Mouse (Mus musculus) embryonic facial prominence, embryonic 14.5 days (tissue): ENCODE data around the gene Vmn1r138. TPM values are rescaled to one million over a fixed set of nuclear protein-coding genes. Genes with fewer than 3 reads are reported as not detected.
"Not testable (repeated sequence)": the region's sequence is repeated elsewhere in the genome, so short reads cannot be mapped to it uniquely, and the experiment has no call there.

Experiments used
- ATAC-seq: fragments of 200-750 bp; cut with Nextera tagmentation; 2 replicates; pipeline ENCODE4 v1.8.0; 2017; ENCODE audit warnings: low read depth, moderate number of reproducible peaks, moderate TSS enrichment
- DNase-seq: peaks from one replicate; pipeline ENCODE4 v3.0.0-alpha.2; 2015; ENCODE audit warnings: low spot score
- H3K27ac ChIP-seq: fragments of 300-500 bp; sonication (generic); replicated peaks from 2 replicates; pipeline ENCODE4 v1.5.1; 2014; ENCODE audit warnings: low read depth, mild to moderate bottlenecking, low read length, moderate library complexity
- H3K27me3 ChIP-seq: fragments of 300-500 bp; sonication (generic); replicated peaks from 2 replicates; pipeline ENCODE4 v1.6.1; 2014; ENCODE audit warnings: low read length; ENCODE audit not compliant: control insufficient read depth, insufficient read depth
- H3K36me3 ChIP-seq: fragments of 300-500 bp; sonication (generic); 2 replicates; pipeline ENCODE4 v1.6.1; 2014; ENCODE audit warnings: low read length, mixed read lengths; ENCODE audit not compliant: control insufficient read depth, insufficient read depth
- H3K4me1 ChIP-seq: fragments of 300-500 bp; sonication (generic); 2 replicates; pipeline ENCODE4 v1.6.1; 2014; ENCODE audit warnings: antibody characterized with exemption, low read length; ENCODE audit not compliant: control insufficient read depth, insufficient read depth
- H3K4me2 ChIP-seq: fragments of 300-500 bp; sonication (generic); 2 replicates; pipeline ENCODE4 v1.6.1; 2014; ENCODE audit warnings: low read depth, mild to moderate bottlenecking, low read length, moderate library complexity, mixed read lengths
- H3K4me3 ChIP-seq: fragments of 300-500 bp; sonication (generic); 2 replicates; pipeline ENCODE4 v1.5.1; 2014; ENCODE audit warnings: low read depth, mild to moderate bottlenecking, low read length
- H3K9ac ChIP-seq: fragments of 300-500 bp; sonication (generic); 2 replicates; pipeline ENCODE4 v1.6.1; 2014; ENCODE audit warnings: low read depth, mild to moderate bottlenecking, low read length, moderate library complexity, mixed read lengths
- H3K9me3 ChIP-seq: fragments of 300-500 bp; sonication (generic); 2 replicates; pipeline ENCODE4 v1.6.1; 2016; ENCODE audit warnings: low read length; ENCODE audit not compliant: control insufficient read depth
- WGBS: fragments of 180-500 bp; shearing (Covaris S2); extraction: QIAGEN DNeasy Blood & Tissue Kit; methylation state at CpG from one replicate; pipeline ENCODE4 v1.1.7; 2014; 5-methylcytosine and 5-hydroxymethylcytosine counted together
- polyA plus RNA-seq: library from polyadenylated mRNA; unstranded; fragments of >200 nt; fragmentation: Nextera tagmentation; extraction: Ambion mirVana; gene quantifications from 2 replicates; pipeline ENCODE4 v1.2.1, GENCODE M21; 2014

Vmn1r138 gene
- polyA plus RNA-seq: not detected in 2 replicates

DNA sequence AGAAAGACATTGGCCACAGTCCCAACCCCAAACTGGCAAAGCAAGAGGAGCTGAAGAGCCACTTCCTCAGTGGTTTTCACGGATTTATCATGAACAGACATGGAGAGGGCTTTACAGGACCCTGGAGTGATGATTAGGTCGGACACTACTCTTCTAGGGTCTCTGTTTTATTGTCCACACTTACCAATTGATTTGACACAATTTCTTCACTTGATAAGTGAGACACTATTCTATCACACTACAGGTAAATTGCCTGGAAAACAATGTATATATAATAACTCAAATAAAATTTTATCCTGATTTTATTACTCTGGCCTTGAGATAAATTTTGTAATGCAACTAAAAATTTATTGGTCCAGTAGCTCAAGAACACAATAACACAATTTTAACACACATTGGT, at the start of gene Vmn1r138:
Gene Vmn1r138, minus strand, starts transcription at position 101 of the 400 bp plus-strand sequence.
- H3K27ac ChIP-seq, H3K27me3 ChIP-seq, H3K4me2 ChIP-seq, H3K4me3 ChIP-seq, H3K9me3 ChIP-seq, H3K36me3 ChIP-seq, H3K4me1 ChIP-seq, DNase-seq, ATAC-seq, H3K9ac ChIP-seq: not testable (repeated sequence)
- no CpG with 5 or more reads among the region's 2 CpGs for WGBS

DNA sequence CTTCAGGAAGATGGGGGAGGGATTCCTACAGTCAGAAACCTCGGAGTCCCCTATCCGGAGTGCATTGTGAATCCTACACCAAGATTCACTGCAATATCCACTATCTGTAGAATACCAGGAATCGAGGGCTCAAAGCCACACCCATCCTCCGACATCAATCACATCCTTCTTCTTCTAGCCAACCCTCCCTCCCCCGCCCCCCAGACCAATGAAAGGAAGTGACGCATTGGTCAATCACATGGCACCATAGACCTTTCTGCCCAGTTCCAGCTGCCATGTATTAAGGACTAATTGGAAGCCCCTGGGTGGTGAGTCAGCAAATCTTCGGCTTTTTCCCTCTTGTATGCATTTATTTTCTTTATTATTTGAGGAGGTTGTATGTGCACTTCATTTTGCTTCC, 40.1 kb upstream of the Vmn1r138 start, which contains the start of gene Vmn1r139:
Gene Vmn1r139, plus strand, starts transcription at position 301 of the 400 bp plus-strand sequence.
- not testable (repeated sequence) for H3K4me2 ChIP-seq, H3K4me3 ChIP-seq, ATAC-seq, DNase-seq, H3K4me1 ChIP-seq, H3K9ac ChIP-seq, H3K36me3 ChIP-seq, H3K9me3 ChIP-seq, H3K27ac ChIP-seq, H3K27me3 ChIP-seq
- no CpG with 5 or more reads among the region's 7 CpGs for WGBS

DNA sequence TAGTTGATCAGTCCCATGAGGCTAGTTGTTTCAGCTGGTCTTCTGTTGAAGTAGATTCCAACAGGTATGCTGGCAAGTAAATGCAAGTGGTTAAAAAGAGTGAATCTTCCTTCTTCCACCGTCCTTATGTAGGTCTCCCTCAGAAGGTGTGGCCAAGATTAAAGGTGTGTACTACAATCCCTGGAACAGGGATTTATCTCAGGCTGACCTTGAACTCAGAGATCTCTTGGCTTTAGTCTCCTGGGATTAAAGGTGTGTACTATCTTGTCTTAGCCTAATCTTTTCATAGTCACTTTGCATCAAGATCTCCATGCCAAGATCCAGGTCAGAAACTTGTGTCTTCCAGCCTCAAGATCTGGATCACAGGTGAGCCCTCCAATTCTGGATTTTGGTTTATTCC, 27.5 kb upstream of the Vmn1r138 start, which contains the start of gene Gm6176:
Gene Gm6176, minus strand, starts transcription at position 101 of the 400 bp plus-strand sequence.
- H3K4me1 ChIP-seq, H3K27me3 ChIP-seq, H3K4me3 ChIP-seq, H3K9me3 ChIP-seq, ATAC-seq, DNase-seq, H3K4me2 ChIP-seq, H3K27ac ChIP-seq, H3K9ac ChIP-seq, H3K36me3 ChIP-seq: not testable (repeated sequence)
- WGBS: no CpG with 5 or more reads among the region's 1 CpGs

DNA sequence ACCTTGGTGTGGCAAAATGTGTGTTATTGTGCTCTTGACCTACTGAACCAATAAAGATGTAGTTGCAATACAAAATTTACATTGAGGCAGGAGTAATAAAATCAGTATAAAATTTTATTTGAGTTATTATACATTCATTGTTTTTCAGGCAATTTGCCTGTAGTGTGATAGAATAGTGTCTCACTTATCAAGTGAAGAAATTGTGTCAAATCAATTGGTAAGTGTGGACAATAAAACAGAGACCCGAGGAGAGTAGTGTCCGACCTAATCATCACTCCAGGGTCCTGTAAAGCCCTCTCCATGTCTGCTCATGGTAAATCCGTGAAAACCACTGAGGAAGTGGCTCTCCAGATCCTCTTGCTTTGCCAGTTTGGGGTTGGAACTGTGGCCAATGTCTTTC, 34.4 kb downstream of the Vmn1r138 start, which contains the start of gene Vmn1r137:
Gene Vmn1r137, plus strand, starts transcription at position 301 of the 400 bp plus-strand sequence.
- not testable (repeated sequence) for ATAC-seq

More for the DNA sequence above, 34.4 kb downstream of the Vmn1r138 start, which contains the start of gene Vmn1r137:
- not testable (repeated sequence) for H3K9ac ChIP-seq, H3K4me3 ChIP-seq, H3K27me3 ChIP-seq, H3K27ac ChIP-seq, H3K9me3 ChIP-seq, DNase-seq, H3K4me2 ChIP-seq, H3K4me1 ChIP-seq, H3K36me3 ChIP-seq
- WGBS: no CpG with 5 or more reads among the region's 3 CpGs

Other genes with a start within 250 kb of the Vmn1r138 start
- not detected in 2 replicates for gene Gm4177, start 232.2 kb downstream of the Vmn1r138 start, polyA plus RNA-seq
- not detected in 2 replicates for gene Vmn1r135, start 196.5 kb downstream of the Vmn1r138 start, polyA plus RNA-seq
- gene Gm5725, start 184.6 kb downstream of the Vmn1r138 start, polyA plus RNA-seq: not detected in 2 replicates
- gene Gm5891, start 107.6 kb downstream of the Vmn1r138 start, polyA plus RNA-seq: not detected in 2 replicates
- not detected in 2 replicates for gene Vmn1r137, start 34.3 kb downstream of the Vmn1r138 start, polyA plus RNA-seq
- not detected in 2 replicates for gene Gm6176, start 27.4 kb upstream of the Vmn1r138 start, polyA plus RNA-seq
- gene Vmn1r139, start 40.2 kb upstream of the Vmn1r138 start, polyA plus RNA-seq: not detected in 2 replicates
- not detected in 2 replicates for gene Gm16451, start 89.3 kb upstream of the Vmn1r138 start, polyA plus RNA-seq
- not detected in 2 replicates for gene Gm10666, start 105.8 kb upstream of the Vmn1r138 start, polyA plus RNA-seq
- not detected in 2 replicates for gene Vmn1r142, start 135.1 kb upstream of the Vmn1r138 start, polyA plus RNA-seq
- gene Vmn1r143, start 160.5 kb upstream of the Vmn1r138 start, polyA plus RNA-seq: not detected in 2 replicates
- gene Gm8653, start 172.4 kb upstream of the Vmn1r138 start, polyA plus RNA-seq: not detected in 2 replicates
- not detected in 2 replicates for gene Gm8453, start 200.6 kb upstream of the Vmn1r138 start, polyA plus RNA-seq